Mouse (Mus musculus): ENCODE results near the gene Ptprb.
A peak's percentile ranks its signal among the peaks of the same experiment; 100 is the strongest.

Ptprb gene

GRCm38 (mm10) chr10:116296439-116296838 lies 21.1 kb downstream of the Ptprb start:
- DNase-seq (ENCODE audit: low read depth, low spot score): no peak

GRCm38 (mm10) chr10:116297854-116298253 lies 22.5 kb downstream of the Ptprb start:
- DNase-seq (ENCODE audit: low read depth, low spot score): no peak

- no peak for DNase-seq (ENCODE audit: low read depth, low spot score)
These were observed 25.5 kb downstream of the Ptprb start for GRCm38 (mm10) chr10:116300824-116301223.

- no peak for DNase-seq (ENCODE audit: low read depth, low spot score)
These were observed 25.9 kb downstream of the Ptprb start for GRCm38 (mm10) chr10:116301258-116301657.

GRCm38 (mm10) chr10:116304355-116304754 lies 29.0 kb downstream of the Ptprb start:
- no peak for DNase-seq (ENCODE audit: low read depth, low spot score)

- DNase-seq (ENCODE audit: low read depth, low spot score): no peak
These were observed 34.1 kb downstream of the Ptprb start for GRCm38 (mm10) chr10:116309460-116309859.

- no peak for DNase-seq (ENCODE audit: low read depth, low spot score)
These were observed 35.3 kb downstream of the Ptprb start for GRCm38 (mm10) chr10:116310516-116311210.

GRCm38 (mm10) chr10:116319246-116319645 lies 43.9 kb downstream of the Ptprb start:
- DNase-seq (ENCODE audit: low read depth, low spot score): peak; percentile 43

- no peak for DNase-seq (ENCODE audit: low read depth, low spot score)
These were observed 53.8 kb downstream of the Ptprb start for GRCm38 (mm10) chr10:116329086-116329485.

GRCm38 (mm10) chr10:116330458-116330857 lies 55.1 kb downstream of the Ptprb start:
- peak; percentile 46 for DNase-seq (ENCODE audit: low read depth, low spot score)

- no peak for DNase-seq (ENCODE audit: low read depth, low spot score)
These were observed 55.7 kb downstream of the Ptprb start for GRCm38 (mm10) chr10:116330961-116331510.

GRCm38 (mm10) chr10:116333666-116334065 lies 58.3 kb downstream of the Ptprb start:
- DNase-seq (ENCODE audit: low read depth, low spot score): no peak

- no peak for DNase-seq (ENCODE audit: low read depth, low spot score)
These were observed 58.8 kb downstream of the Ptprb start for GRCm38 (mm10) chr10:116334120-116334519.

GRCm38 (mm10) chr10:116335328-116335727 lies 60.0 kb downstream of the Ptprb start:
- DNase-seq (ENCODE audit: low read depth, low spot score): no peak

GRCm38 (mm10) chr10:116341194-116341593 lies 65.9 kb downstream of the Ptprb start:
- no peak for DNase-seq (ENCODE audit: low read depth, low spot score)

GRCm38 (mm10) chr10:116346618-116347184 lies 71.4 kb downstream of the Ptprb start:
- DNase-seq (ENCODE audit: low read depth, low spot score): no peak

- DNase-seq (ENCODE audit: low read depth, low spot score): no peak
These were observed 73.7 kb downstream of the Ptprb start for GRCm38 (mm10) chr10:116349004-116349403.

- DNase-seq (ENCODE audit: low read depth, low spot score): no peak
These were observed 75.2 kb downstream of the Ptprb start for GRCm38 (mm10) chr10:116350532-116350931.

- DNase-seq (ENCODE audit: low read depth, low spot score): no peak
These were observed 79.0 kb downstream of the Ptprb start for GRCm38 (mm10) chr10:116354372-116354771.

GRCm38 (mm10) chr10:116362181-116362580 lies 86.9 kb downstream of the Ptprb start:
- DNase-seq (ENCODE audit: low read depth, low spot score): no peak

- no peak for DNase-seq (ENCODE audit: low read depth, low spot score)
These were observed 87.3 kb downstream of the Ptprb start for GRCm38 (mm10) chr10:116362645-116363044.

- no peak for DNase-seq (ENCODE audit: low read depth, low spot score)
These were observed 89.4 kb downstream of the Ptprb start for GRCm38 (mm10) chr10:116364759-116365158.

Data from retina, adult 2 months (tissue).